24 mouse cellular contexts compared by ENCODE assay signal in genomic region chr9:7070846-7071245, GRCm38 (mm10).
DNase-seq lines count a peak whose midpoint lies in the region; ATAC-seq lines count a peak whose summit lies in the region.
"Had no signal": no experiment of that assay in that cellular context is flagged by ENCODE, and none has a peak within 500 bp of the region (broad histone marks: within the 10 kb centered on the region; RNA-seq: fewer than 3 reads in every experiment).

No protein-coding gene starts in this region.

- no peak overlapping the region for H3K4me3 ChIP-seq in embryonic facial prominence, embryonic 14.5 days (ENCODE audit: low read depth, low read length)
- H3K4me3 ChIP-seq in embryonic facial prominence, embryonic 10.5 days, result no peak overlapping the region
- H3K4me3 ChIP-seq: embryonic facial prominence, embryonic 15.5 days; forebrain, embryonic 10.5 days; heart, adult 2 months; hindbrain, embryonic 12.5 days; layer of hippocampus, adult 2 months; left cerebral cortex, adult 2 months; limb, embryonic 12.5 days; midbrain, embryonic 15.5 days had no signal

- 83% methylated on average over 3 of the region's 3 CpGs for WGBS in embryonic facial prominence, embryonic 14.5 days
- 92% methylated on average over 3 of the region's 3 CpGs for WGBS in embryonic facial prominence, embryonic 10.5 days

- no peak overlapping the region for H3K9ac ChIP-seq in embryonic facial prominence, embryonic 14.5 days (ENCODE audit: low read depth, low read length)
- H3K9ac ChIP-seq: embryonic facial prominence, embryonic 15.5 days; hindbrain, embryonic 12.5 days; limb, embryonic 12.5 days; liver, embryonic 14.5 days; midbrain, embryonic 15.5 days had no signal

- DNase-seq in embryonic facial prominence, embryonic 14.5 days (ENCODE audit: low spot score), result peak; percentile 54
- DNase-seq in embryonic facial prominence, embryonic 10.5 days (ENCODE audit: low spot score), result no peak
- peak; percentile 5 for DNase-seq in layer of hippocampus, adult 9-10 months (ENCODE audit: low spot score)
- DNase-seq in layer of hippocampus, adult 8-10 months (ENCODE audit: low spot score in 2 of 2), result no peak
- peak; percentile 2 for DNase-seq in NIH3T3 (ENCODE audit: low read depth)
- peak; percentile 10 to 13 for DNase-seq in cerebellum, adult 18-20 months
- DNase-seq in right cerebral cortex, postnatal 36 days (ENCODE audit: low spot score in 2 of 2), result no peak
- no peak for DNase-seq in right cerebral cortex, postnatal 25 days
- DNase-seq: gastrocnemius, postnatal 10 days; heart, adult 2 months; kidney, adult 8-10 months; kidney, postnatal 14 days; right cerebral cortex, postnatal 4 days; thymus, adult 2 months had no signal

- no peaks in the 10 kb centered on the region for H3K9me3 ChIP-seq in embryonic facial prominence, embryonic 14.5 days (ENCODE audit: control insufficient read depth, low read length)
- H3K9me3 ChIP-seq in embryonic facial prominence, embryonic 10.5 days, result no peaks in the 10 kb centered on the region
- H3K9me3 ChIP-seq: embryonic facial prominence, embryonic 15.5 days; forebrain, embryonic 10.5 days; G1E; hindbrain, embryonic 12.5 days; limb, embryonic 12.5 days; midbrain, embryonic 15.5 days had no signal

- no peak for ATAC-seq in embryonic facial prominence, embryonic 14.5 days (ENCODE audit: low read depth)
- ATAC-seq: lung, postnatal 0 days; midbrain, embryonic 15.5 days had no signal

- H3K4me1 ChIP-seq in embryonic facial prominence, embryonic 14.5 days (ENCODE audit: control insufficient read depth, insufficient read depth, low read length), result no peaks in the 10 kb centered on the region
- H3K4me1 ChIP-seq in embryonic facial prominence, embryonic 10.5 days, result no peaks in the 10 kb centered on the region
- H3K4me1 ChIP-seq: embryonic facial prominence, embryonic 15.5 days; forebrain, embryonic 10.5 days; hindbrain, embryonic 12.5 days; limb, embryonic 12.5 days; midbrain, embryonic 15.5 days had no signal

- no peak overlapping the region for H3K4me2 ChIP-seq in embryonic facial prominence, embryonic 14.5 days (ENCODE audit: low read depth, low read length)
- H3K4me2 ChIP-seq: embryonic facial prominence, embryonic 15.5 days; hindbrain, embryonic 12.5 days; limb, embryonic 12.5 days; midbrain, embryonic 15.5 days had no signal

- peaks cover 11% of the 10 kb centered on the region for H3K36me3 ChIP-seq in embryonic facial prominence, embryonic 14.5 days (ENCODE audit: control insufficient read depth, insufficient read depth, low read length)
- H3K36me3 ChIP-seq in embryonic facial prominence, embryonic 10.5 days (replicated peaks), result peaks cover 37% of the 10 kb centered on the region

- H3K27ac ChIP-seq in embryonic facial prominence, embryonic 14.5 days (replicated peaks; ENCODE audit: low read depth, low read length), result no peak overlapping the region
- no peak overlapping the region for H3K27ac ChIP-seq in embryonic facial prominence, embryonic 10.5 days (replicated peaks)
- H3K27ac ChIP-seq: embryonic facial prominence, embryonic 15.5 days; forebrain, embryonic 10.5 days; heart, adult 2 months; hindbrain, embryonic 12.5 days; layer of hippocampus, adult 2 months; left cerebral cortex, adult 2 months; limb, embryonic 12.5 days; liver, embryonic 14.5 days; midbrain, embryonic 15.5 days had no signal

- no peaks in the 10 kb centered on the region for H3K27me3 ChIP-seq in embryonic facial prominence, embryonic 14.5 days (replicated peaks; ENCODE audit: control insufficient read depth, insufficient read depth, low read length)
- no peaks in the 10 kb centered on the region for H3K27me3 ChIP-seq in embryonic facial prominence, embryonic 10.5 days (replicated peaks; ENCODE audit: low read depth, poor library complexity, severe bottlenecking)
- H3K27me3 ChIP-seq: embryonic facial prominence, embryonic 15.5 days; hindbrain, embryonic 12.5 days; limb, embryonic 12.5 days; midbrain, embryonic 15.5 days had no signal

Comparison
In these comparisons a context has a peak if more than half of its experiments do, and no peak if none do; other contexts are left out.
1. DNase-seq: peak in embryonic facial prominence, embryonic 14.5 days (single experiment), layer of hippocampus, adult 9-10 months (single experiment), NIH3T3 (single experiment) and cerebellum, adult 18-20 months (2 of 2); none in embryonic facial prominence, embryonic 10.5 days (single experiment), layer of hippocampus, adult 8-10 months (0 of 2), right cerebral cortex, postnatal 36 days (0 of 2) and right cerebral cortex, postnatal 25 days (single experiment).